Mouse (Mus musculus) forebrain, embryonic 16.5 days (tissue): Measurements from ENCODE around the gene 4933430I17Rik. TPM values are rescaled to one million over a fixed set of nuclear protein-coding genes. Genes with fewer than 3 reads are reported as not detected.

Source experiments
- ATAC-seq: fragments of 200-750 bp; cut with Nextera tagmentation; 2 replicates; pipeline ENCODE4 v1.8.0; 2017; ENCODE audit warnings: mild to moderate bottlenecking, moderate library complexity
- H3K27ac ChIP-seq: fragments of 300-500 bp; sonication (generic); 2 replicates; pipeline ENCODE4 v1.5.1; 2014; ENCODE audit warnings: low read length, control low read depth
- H3K27me3 ChIP-seq: fragments of 300-500 bp; sonication (generic); replicated peaks from 2 replicates; pipeline ENCODE4 v1.6.1; 2014; ENCODE audit warnings: low read length; ENCODE audit not compliant: control insufficient read depth, insufficient read depth
- H3K36me3 ChIP-seq: fragments of 300-500 bp; sonication (generic); 2 replicates; pipeline ENCODE4 v1.6.1; 2014; ENCODE audit not compliant: control insufficient read depth, insufficient read depth
- H3K4me1 ChIP-seq: fragments of 300-500 bp; sonication (generic); replicated peaks from 2 replicates; pipeline ENCODE4 v1.6.1; 2014; ENCODE audit warnings: low read length; ENCODE audit not compliant: control insufficient read depth, insufficient read depth
- H3K4me2 ChIP-seq: fragments of 300-500 bp; sonication (generic); 2 replicates; pipeline ENCODE4 v1.6.1; 2014; ENCODE audit warnings: mild to moderate bottlenecking, low read length, control low read depth
- H3K4me3 ChIP-seq: fragments of 300-500 bp; sonication (generic); replicated peaks from 2 replicates; pipeline ENCODE4 v1.5.1; 2014; ENCODE audit warnings: mild to moderate bottlenecking, low read length, control low read depth
- H3K9ac ChIP-seq: fragments of 300-500 bp; sonication (generic); replicated peaks from 2 replicates; pipeline ENCODE4 v1.6.1; 2014; ENCODE audit warnings: low read depth, low read length, control low read depth
- H3K9me3 ChIP-seq: fragments of 300-500 bp; sonication (generic); 2 replicates; pipeline ENCODE4 v1.6.1; 2016; ENCODE audit warnings: low read length; ENCODE audit not compliant: control insufficient read depth
- WGBS: fragments of 180-500 bp; shearing (Covaris S2); extraction: QIAGEN DNeasy Blood & Tissue Kit; methylation state at CpG from one replicate; pipeline ENCODE4 v1.1.7; 2014; 5-methylcytosine and 5-hydroxymethylcytosine counted together
- polyA plus RNA-seq: library from polyadenylated mRNA; unstranded; fragments of >200 nt; fragmentation: Nextera tagmentation; extraction: Ambion mirVana; gene quantifications from 2 replicates; pipeline ENCODE4 v1.2.1, GENCODE M21; 2015

Gene 4933430I17Rik
- polyA plus RNA-seq, 1 experiment from 2014 or later = 0.61 TPM

- peak; percentile 97 for ATAC-seq
- 0 out of 2 replicates have a peak, but pooled peaks cover 3% of the 10 kb centered on the region for H3K36me3 ChIP-seq
- WGBS = 2% methylated on average over 38 of the region's 38 CpGs
- H3K4me1 ChIP-seq = peaks cover 6% of the 10 kb centered on the region
- peak overlapping the region; percentile 81 for H3K9ac ChIP-seq
- H3K9me3 ChIP-seq = no peaks in the 10 kb centered on the region
- no peaks in the 10 kb centered on the region for H3K27me3 ChIP-seq
- H3K27ac ChIP-seq = peak overlapping the region; percentile 41; the same call in 1 of the 2 replicates
- peak overlapping the region; percentile 84 for H3K4me3 ChIP-seq
- H3K4me2 ChIP-seq = peak overlapping the region; percentile 54
Measured at GRCm38 (mm10) chr4:62501964-62502732, 23.0 kb upstream of the 4933430I17Rik start.

GRCm38 (mm10) chr4:62502969-62503368 is 22.2 kb upstream of the 4933430I17Rik start:
- no peak for ATAC-seq
- Histone ChIP-seq H3K27ac (no peak overlapping the region), H3K27me3 (no peaks in the 10 kb centered on the region), H3K36me3 (0 out of 2 replicates have a peak, but pooled peaks cover 6% of the 10 kb centered on the region), H3K4me1 (peaks cover 6% of the 10 kb centered on the region), H3K9ac (no peak overlapping the region), H3K4me2 (no peak overlapping the region), H3K4me3 (no peak overlapping the region), H3K9me3 (no peaks in the 10 kb centered on the region)
- WGBS = 81% methylated on average over 7 of the region's 7 CpGs

GRCm38 (mm10) chr4:62503374-62503970 is 21.7 kb upstream of the 4933430I17Rik start, which contains the start of gene Hdhd3:
Hdhd3 (minus strand) TSS chr4:62503467.
- Histone ChIP-seq H3K4me2 (peak within 1 kb of the TSS; percentile 54), H3K36me3 (peaks cover 7% of the 10 kb centered on the region; the same call in 1 of the 2 replicates), H3K9me3 (no peaks in the 10 kb centered on the region), H3K27me3 (no peaks in the 10 kb centered on the region), H3K4me3 (peak within 1 kb of the TSS; percentile 84), H3K9ac (peak within 1 kb of the TSS; percentile 81), H3K4me1 (peaks cover 6% of the 10 kb centered on the region), H3K27ac (no peak within 1 kb of the TSS)
- no peak for ATAC-seq
- WGBS = 87% methylated on average over 3 of the region's 3 CpGs

- Histone ChIP-seq H3K9ac (no peak overlapping the region), H3K27ac (no peak overlapping the region), H3K4me1 (peaks cover 6% of the 10 kb centered on the region), H3K27me3 (no peaks in the 10 kb centered on the region), H3K9me3 (no peaks in the 10 kb centered on the region), H3K4me3 (no peak overlapping the region), H3K36me3 (peaks cover 21% of the 10 kb centered on the region), H3K4me2 (no peak overlapping the region)
- ATAC-seq = no peak
- WGBS = 88% methylated on average over 3 of the region's 3 CpGs
Measured at GRCm38 (mm10) chr4:62505991-62506390, 19.2 kb upstream of the 4933430I17Rik start.

GRCm38 (mm10) chr4:62506798-62507197 is 18.4 kb upstream of the 4933430I17Rik start:
- Histone ChIP-seq H3K9me3 (no peaks in the 10 kb centered on the region), H3K4me1 (no peaks in the 10 kb centered on the region), H3K27me3 (no peaks in the 10 kb centered on the region), H3K9ac (no peak overlapping the region), H3K4me3 (no peak overlapping the region), H3K27ac (no peak overlapping the region), H3K36me3 (peaks cover 24% of the 10 kb centered on the region), H3K4me2 (no peak overlapping the region)
- WGBS = 88% methylated on average over 2 of the region's 2 CpGs
- no peak for ATAC-seq

GRCm38 (mm10) chr4:62508839-62509238 is 16.3 kb upstream of the 4933430I17Rik start:
- Histone ChIP-seq H3K4me1 (no peaks in the 10 kb centered on the region), H3K27me3 (no peaks in the 10 kb centered on the region), H3K9me3 (no peaks in the 10 kb centered on the region), H3K4me2 (no peak overlapping the region), H3K4me3 (no peak overlapping the region), H3K27ac (no peak overlapping the region), H3K9ac (no peak overlapping the region), H3K36me3 (peaks cover 33% of the 10 kb centered on the region)
- ATAC-seq = no peak
- 91% methylated on average over 5 of the region's 5 CpGs for WGBS

- no peak overlapping the region for H3K27ac ChIP-seq
- no peak for ATAC-seq
- H3K27me3 ChIP-seq = no peaks in the 10 kb centered on the region
- H3K4me1 ChIP-seq = no peaks in the 10 kb centered on the region
- peaks cover 33% of the 10 kb centered on the region for H3K36me3 ChIP-seq
- WGBS = 93% methylated on average over 11 of the region's 11 CpGs
- H3K9me3 ChIP-seq = no peaks in the 10 kb centered on the region
- no peak overlapping the region for H3K4me2 ChIP-seq
- H3K4me3 ChIP-seq = no peak overlapping the region
- no peak overlapping the region for H3K9ac ChIP-seq
Measured at GRCm38 (mm10) chr4:62509946-62510345, 15.2 kb upstream of the 4933430I17Rik start.

GRCm38 (mm10) chr4:62513998-62514506 is 11.1 kb upstream of the 4933430I17Rik start:
- Histone ChIP-seq H3K27me3 (no peaks in the 10 kb centered on the region), H3K9me3 (no peaks in the 10 kb centered on the region), H3K9ac (no peak overlapping the region), H3K4me1 (peaks cover 8% of the 10 kb centered on the region), H3K36me3 (peaks cover 22% of the 10 kb centered on the region), H3K27ac (no peak overlapping the region), H3K4me3 (no peak overlapping the region), H3K4me2 (no peak overlapping the region)
- no peak for ATAC-seq
- WGBS = 49% methylated on average over 11 of the region's 11 CpGs

GRCm38 (mm10) chr4:62514995-62515394 is 10.2 kb upstream of the 4933430I17Rik start:
- H3K27me3 ChIP-seq = no peaks in the 10 kb centered on the region
- no peaks in the 10 kb centered on the region for H3K9me3 ChIP-seq
- H3K9ac ChIP-seq = no peak overlapping the region
- ATAC-seq = no peak
- no peak overlapping the region for H3K27ac ChIP-seq
- H3K4me3 ChIP-seq = no peak overlapping the region
- WGBS = 86% methylated on average over 7 of the region's 7 CpGs
- no peak overlapping the region for H3K4me2 ChIP-seq
- peaks cover 16% of the 10 kb centered on the region for H3K36me3 ChIP-seq
- H3K4me1 ChIP-seq = peaks cover 11% of the 10 kb centered on the region
